ENCODE assay signal across 23 mouse cellular contexts in the genomic region with DNA sequence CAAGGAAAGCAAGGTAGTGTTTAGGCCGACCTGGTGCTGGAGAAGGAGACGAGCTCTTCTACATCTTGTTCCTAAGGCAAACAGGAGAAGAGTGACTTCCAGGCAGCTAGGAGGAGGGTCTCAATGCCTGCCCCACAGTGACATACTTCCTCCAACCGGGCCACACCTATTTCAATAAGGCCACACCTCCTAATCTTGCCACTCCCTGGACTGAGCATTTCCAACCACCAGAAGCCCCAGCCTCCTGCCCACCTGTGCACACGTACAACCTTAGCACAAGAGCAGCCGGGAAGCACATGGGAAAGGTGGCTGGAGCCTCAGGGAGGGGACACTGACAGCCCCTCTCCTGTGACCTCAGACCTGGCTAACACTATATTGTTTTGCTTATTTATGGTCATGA. TPM values are rescaled to one million over a fixed set of nuclear protein-coding genes. Genes with fewer than 3 reads are reported as not detected.
"Had no signal": no experiment of that assay in that cellular context is flagged by ENCODE, and none has a peak within 500 bp of the region (broad histone marks: within the 10 kb centered on the region; RNA-seq: fewer than 3 reads in every experiment).

No protein-coding gene starts in this region.

- H3K27ac ChIP-seq: kidney, postnatal 0 days; layer of hippocampus, adult 2 months; left cerebral cortex, adult 2 months; liver, embryonic 14.5 days; macrophage; midbrain, embryonic 10.5 days; midbrain, embryonic 13.5 days had no signal

- H3K9me3 ChIP-seq: megakaryocyte, embryonic 14.5 days; midbrain, embryonic 10.5 days; midbrain, embryonic 13.5 days had no signal

- H3K27me3 ChIP-seq: megakaryocyte, embryonic 14.5 days; midbrain, embryonic 13.5 days had no signal

- H3K4me3 ChIP-seq: layer of hippocampus, adult 2 months; left cerebral cortex, adult 2 months; megakaryocyte, embryonic 14.5 days; midbrain, embryonic 10.5 days; midbrain, embryonic 13.5 days; myocyte had no signal

- H3K9ac ChIP-seq: liver, embryonic 14.5 days; midbrain, embryonic 13.5 days had no signal

- ATAC-seq: intestine, postnatal 0 days; midbrain, embryonic 13.5 days; midbrain, embryonic 16.5 days had no signal

- H3K4me1 ChIP-seq: midbrain, embryonic 10.5 days; midbrain, embryonic 13.5 days had no signal

- DNase-seq: kidney, adult 2 months; kidney, postnatal 25 days; layer of hippocampus, adult 9-11 months; layer of hippocampus, postnatal 36 days; lung, adult 2 months; lung, postnatal 14 days; thymus, adult 18-20 months; thymus, postnatal 36 days had no signal

- H3K4me2 ChIP-seq: midbrain, embryonic 13.5 days had no signal

RNA-seq across cellular contexts. Expression of gene Cfi, which starts 56.3 kb away (rescaled TPM):
- total RNA-seq: layer of hippocampus, adult 2 months; layer of hippocampus, postnatal 36 days; left cerebral cortex, adult 2 months; left cerebral cortex, postnatal 10 days; left cerebral cortex, postnatal 36 days; monocyte, adult 5-6 weeks had no signal
- polyA plus RNA-seq: macrophage; myocyte; neural tube, embryonic 11.5 days had no signal
